Comparison of ENCODE assay signal across 8 mouse cellular contexts in genomic region chr2:158734500-158735152, GRCm38 (mm10). TPM values are rescaled to one million over a fixed set of nuclear protein-coding genes. Genes with fewer than 3 reads are reported as not detected.
DNase-seq lines count a peak whose midpoint lies in the region; ATAC-seq lines count a peak whose summit lies in the region.

No protein-coding gene starts in this region.

- H3K27ac ChIP-seq in heart, embryonic 10.5 days: no peak overlapping the region

- no peaks in the 10 kb centered on the region for H3K9me3 ChIP-seq in heart, embryonic 10.5 days

- 75% methylated on average over 7 of the region's 7 CpGs for WGBS in heart, embryonic 10.5 days

- no peak overlapping the region for H3K4me3 ChIP-seq in heart, embryonic 10.5 days

- no peaks in the 10 kb centered on the region; the same call in 1 of the 2 replicates for H3K27me3 ChIP-seq in heart, embryonic 10.5 days (ENCODE audit: insufficient read depth, poor library complexity, severe bottlenecking)

- ATAC-seq in erythroblast, adult 5-6 weeks (replicated peaks; ENCODE audit: low FRiP score, poor library complexity, severe bottlenecking): no peak

- H3K4me1 ChIP-seq in heart, embryonic 10.5 days: no peaks in the 10 kb centered on the region

- no peaks in the 10 kb centered on the region for H3K36me3 ChIP-seq in heart, embryonic 10.5 days

- peak; percentile 53 to 71 for DNase-seq in heart, adult 18-20 months
- DNase-seq in heart, embryonic 10.5 days (ENCODE audit: low spot score): no peak
- DNase-seq in thymus, postnatal 14 days: peak; percentile 33
- no peak for DNase-seq in thymus, postnatal 36 days
- peak; percentile 78 for DNase-seq in kidney, adult 18-20 months
- DNase-seq in lung, postnatal 25 days (ENCODE audit: low spot score): peak; percentile 50
- no peak for DNase-seq in urinary bladder, postnatal 25 days (ENCODE audit: low spot score)

RNA-seq across cellular contexts. Expression of gene Fam83d, which starts 33.3 kb away (rescaled TPM):
- total RNA-seq in heart, adult 18-20 months (2021): under 1 TPM; 0.44 to 0.89 TPM
- polyA plus RNA-seq in heart, embryonic 10.5 days (2016; fragmentation: Nextera tagmentation; extraction: Ambion mirVana): 56.7 and 61.7 TPM in 2 replicates
- total RNA-seq in erythroblast, adult 5-6 weeks (2015; ENCODE audit: low replicate concordance): 0.96 and 3.8 TPM in 2 replicates
- total RNA-seq in erythroblast, adult 5-6 weeks (2017; ENCODE audit: low replicate concordance): 2.1 and 4.5 TPM in 2 replicates

RNA-seq across cellular contexts. Expression of gene Dhx35, which starts 60.0 kb away (rescaled TPM):
- total RNA-seq in heart, adult 18-20 months (2021): 10 to 100 TPM; 12.0 to 17.1 TPM
- polyA plus RNA-seq in heart, embryonic 10.5 days (2016; fragmentation: Nextera tagmentation; extraction: Ambion mirVana): 14.9 and 16.5 TPM in 2 replicates
- 3.6 and 5.0 TPM in 2 replicates for total RNA-seq in erythroblast, adult 5-6 weeks (2015; ENCODE audit: low replicate concordance)
- total RNA-seq in erythroblast, adult 5-6 weeks (2017; ENCODE audit: low replicate concordance): 1.9 and 2.8 TPM in 2 replicates

Comparison
In these comparisons a context has a peak if more than half of its experiments do, and no peak if none do; other contexts are left out.
1. DNase-seq: peak in heart, adult 18-20 months (2 of 2), thymus, postnatal 14 days (single experiment), kidney, adult 18-20 months (single experiment) and lung, postnatal 25 days (single experiment); none in heart, embryonic 10.5 days (single experiment), thymus, postnatal 36 days (0 of 2) and urinary bladder, postnatal 25 days (single experiment).